Mouse (Mus musculus) limb, embryonic 10.5 days (tissue): ENCODE data around the gene Lhx5. TPM values are rescaled to one million over a fixed set of nuclear protein-coding genes. Genes with fewer than 3 reads are reported as not detected.

Source experiments
- DNase-seq: peaks from one replicate; pipeline ENCODE4 v3.0.0-alpha.2; 2017; ENCODE audit warnings: low spot score
- H3K27ac ChIP-seq: fragments of 300-500 bp; sonication (generic); 2 replicates; pipeline ENCODE4 v1.5.1; 2016; ENCODE audit warnings: mild to moderate bottlenecking
- H3K27me3 ChIP-seq: fragments of 300-500 bp; sonication (generic); 2 replicates; pipeline ENCODE4 v1.6.1; 2016; ENCODE audit warnings: low read depth, mild to moderate bottlenecking; ENCODE audit not compliant: poor library complexity, severe bottlenecking
- H3K36me3 ChIP-seq: fragments of 300-500 bp; sonication (generic); 2 replicates; pipeline ENCODE4 v1.6.1; 2016; ENCODE audit warnings: mild to moderate bottlenecking, moderate library complexity
- H3K4me1 ChIP-seq: fragments of 300-500 bp; sonication (generic); 2 replicates; pipeline ENCODE4 v1.6.1; 2016
- H3K4me3 ChIP-seq: fragments of 300-500 bp; sonication (generic); 2 replicates; pipeline ENCODE4 v1.5.1; 2016; ENCODE audit warnings: mild to moderate bottlenecking, moderate library complexity
- H3K9me3 ChIP-seq: fragments of 300-500 bp; sonication (generic); replicated peaks from 2 replicates; pipeline ENCODE4 v1.6.1; 2016; ENCODE audit warnings: mild to moderate bottlenecking
- WGBS: fragments of 180-500 bp; shearing (Covaris S2); methylation state at CpG from one replicate; pipeline ENCODE4 v1.1.7; 2016; 5-methylcytosine and 5-hydroxymethylcytosine counted together
- polyA plus RNA-seq: library from polyadenylated mRNA; unstranded; fragments of >200 nt; fragmentation: Nextera tagmentation; extraction: Ambion mirVana; gene quantifications from 2 replicates; pipeline ENCODE4 v1.2.1, GENCODE M21; 2016

Gene Lhx5
- polyA plus RNA-seq, 1 experiment from 2014 or later = not detected

DNA sequence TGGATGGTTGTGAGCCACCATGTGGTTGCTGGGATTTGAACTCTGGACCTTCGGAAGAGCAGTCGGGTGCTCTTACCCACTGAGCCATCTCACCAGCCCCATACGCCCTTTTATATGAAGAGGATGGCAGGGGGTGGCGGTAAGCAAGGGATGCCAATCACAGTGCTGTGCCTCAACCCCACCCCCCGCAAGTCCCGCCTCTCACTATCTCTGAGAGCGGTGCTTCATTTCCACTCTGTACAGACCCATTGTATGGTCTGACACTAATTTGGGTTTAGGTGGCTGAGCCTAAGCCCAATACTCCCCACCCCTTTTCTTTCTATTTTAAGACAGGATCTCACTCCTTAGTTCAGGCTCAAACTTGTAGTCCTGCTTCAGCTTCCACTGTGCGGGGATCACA lies 44.4 kb downstream of the Lhx5 start:
- H3K9me3 ChIP-seq = no peaks in the 10 kb centered on the region
- DNase-seq = no peak
- WGBS = 57% methylated on average over 8 of the region's 8 CpGs
- H3K4me1 ChIP-seq = peaks cover 16% of the 10 kb centered on the region
- H3K27ac ChIP-seq = no peak overlapping the region
- peaks cover 15% of the 10 kb centered on the region for H3K27me3 ChIP-seq
- peak overlapping the region; percentile 14; the same call in 1 of the 2 replicates for H3K4me3 ChIP-seq
- H3K36me3 ChIP-seq = no peaks in the 10 kb centered on the region

- no peaks in the 10 kb centered on the region for H3K36me3 ChIP-seq
- H3K4me1 ChIP-seq = peaks cover 17% of the 10 kb centered on the region
- no peak for DNase-seq
- H3K27me3 ChIP-seq = peaks cover 15% of the 10 kb centered on the region
- H3K4me3 ChIP-seq = peak within 1 kb of the TSS; percentile 14; the same call in 1 of the 2 replicates
- WGBS = 16% methylated on average over 13 of the region's 13 CpGs
- no peaks in the 10 kb centered on the region for H3K9me3 ChIP-seq
- no peak within 1 kb of the TSS for H3K27ac ChIP-seq
Measured at GRCm38 (mm10) chr5:120476296-120476695, 44.8 kb downstream of the Lhx5 start, which contains the start of gene Sds. TSS of gene Sds (plus strand) at chr5:120476526.

- H3K36me3 ChIP-seq = no peaks in the 10 kb centered on the region
- 96% methylated on average over 5 of the region's 5 CpGs for WGBS
- H3K4me3 ChIP-seq = no peak overlapping the region
- H3K4me1 ChIP-seq = peaks cover 10% of the 10 kb centered on the region
- peaks cover 15% of the 10 kb centered on the region for H3K27me3 ChIP-seq
- H3K9me3 ChIP-seq = no peaks in the 10 kb centered on the region
- DNase-seq = no peak
- H3K27ac ChIP-seq = no peak overlapping the region
Measured at GRCm38 (mm10) chr5:120477993-120478392, 46.5 kb downstream of the Lhx5 start.

DNA sequence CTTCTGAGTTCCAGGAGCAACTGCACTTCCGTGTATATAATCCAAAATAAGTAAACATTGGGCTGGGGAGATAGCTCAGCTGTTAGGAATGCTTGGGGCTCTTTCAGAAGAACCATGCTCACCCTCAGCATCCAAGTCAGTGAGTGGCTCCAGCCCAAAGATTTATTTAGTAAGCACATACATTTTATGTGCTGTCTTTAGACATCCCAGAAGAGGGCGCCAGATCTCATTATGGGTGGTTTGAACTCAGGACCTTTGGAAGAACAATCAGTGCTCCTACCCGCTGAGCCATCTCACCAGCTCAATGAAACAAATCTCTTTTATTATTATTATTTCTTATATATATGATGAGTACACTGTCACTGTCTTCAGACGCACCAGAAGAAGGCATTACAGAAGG lies 48.0 kb downstream of the Lhx5 start:
- H3K9me3 ChIP-seq = no peaks in the 10 kb centered on the region
- no peak overlapping the region for H3K27ac ChIP-seq
- H3K27me3 ChIP-seq = peaks cover 15% of the 10 kb centered on the region
- no peak for DNase-seq
- peaks cover 10% of the 10 kb centered on the region for H3K4me1 ChIP-seq
- H3K4me3 ChIP-seq = no peak overlapping the region
- 70% methylated on average over 4 of the region's 4 CpGs for WGBS
- H3K36me3 ChIP-seq = peaks cover 12% of the 10 kb centered on the region

- H3K4me1 ChIP-seq = peaks cover 7% of the 10 kb centered on the region
- H3K9me3 ChIP-seq = no peaks in the 10 kb centered on the region
- H3K27ac ChIP-seq = no peak overlapping the region
- no peak overlapping the region for H3K4me3 ChIP-seq
- H3K36me3 ChIP-seq = peaks cover 29% of the 10 kb centered on the region
- 79% methylated on average over 9 of the region's 9 CpGs for WGBS
- H3K27me3 ChIP-seq = peaks cover 13% of the 10 kb centered on the region
- no peak for DNase-seq
Measured at GRCm38 (mm10) chr5:120481205-120481604, 49.7 kb downstream of the Lhx5 start.

- 87% methylated on average over 19 of the region's 19 CpGs for WGBS
- Histone ChIP-seq H3K36me3 (peaks cover 51% of the 10 kb centered on the region), H3K4me3 (no peak overlapping the region), H3K27ac (no peak overlapping the region), H3K9me3 (no peaks in the 10 kb centered on the region), H3K4me1 (0 out of 2 replicates have a peak, but pooled peaks cover 4% of the 10 kb centered on the region), H3K27me3 (no peaks in the 10 kb centered on the region)
- no peak for DNase-seq
Measured at GRCm38 (mm10) chr5:120483399-120483798, 51.9 kb downstream of the Lhx5 start.

GRCm38 (mm10) chr5:120487844-120488243 lies 56.3 kb downstream of the Lhx5 start:
- DNase-seq = no peak
- peaks cover 77% of the 10 kb centered on the region for H3K36me3 ChIP-seq
- WGBS = 87% methylated on average over 8 of the region's 8 CpGs

DNA sequence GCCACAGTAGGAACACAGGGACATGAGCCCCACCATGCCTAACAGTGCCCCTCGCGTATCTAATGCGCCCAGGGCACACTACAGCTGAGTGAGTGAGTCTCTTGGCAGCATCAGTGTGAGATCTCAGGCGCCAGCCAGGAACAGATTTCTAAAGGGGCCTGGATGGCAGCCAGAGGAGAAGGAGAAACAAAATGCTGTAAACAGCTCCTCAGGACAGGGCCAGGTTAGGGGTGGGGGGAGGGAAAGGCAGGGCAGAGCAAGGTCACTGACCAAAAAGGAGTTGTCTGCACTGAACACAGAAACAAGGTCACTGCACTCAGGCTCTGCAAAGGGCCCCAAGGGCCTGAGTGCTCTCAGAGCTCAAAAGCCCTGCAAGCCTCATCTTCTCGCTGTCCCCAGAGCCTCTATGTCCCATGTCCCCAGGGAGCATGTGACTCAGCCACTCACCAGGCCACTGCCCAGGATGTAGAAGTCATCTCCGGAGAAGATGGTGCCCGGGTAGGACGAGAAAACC lies 59.2 kb downstream of the Lhx5 start:
- Histone ChIP-seq H3K27ac (no peak overlapping the region), H3K36me3 (peaks cover 76% of the 10 kb centered on the region), H3K9me3 (no peaks in the 10 kb centered on the region), H3K27me3 (no peaks in the 10 kb centered on the region), H3K4me1 (no peaks in the 10 kb centered on the region), H3K4me3 (no peak overlapping the region)
- 91% methylated on average over 8 of the region's 8 CpGs for WGBS
- no peak for DNase-seq

More at GRCm38 (mm10) chr5:120487844-120488243, 56.3 kb downstream of the Lhx5 start:
- H3K27ac ChIP-seq = no peak overlapping the region
- no peaks in the 10 kb centered on the region for H3K4me1 ChIP-seq
- no peak overlapping the region for H3K4me3 ChIP-seq
- no peaks in the 10 kb centered on the region for H3K9me3 ChIP-seq
- H3K27me3 ChIP-seq = no peaks in the 10 kb centered on the region

Other genes starting within 250 kb of the Lhx5 start
- 5.2 and 5.6 TPM in 2 replicates for gene Sdsl, start 41.1 kb downstream of the Lhx5 start, polyA plus RNA-seq
- not detected in 2 replicates for gene Sds, start 44.8 kb downstream of the Lhx5 start, polyA plus RNA-seq
- 41.3 and 43.1 TPM in 2 replicates for gene Plbd2, start 71.9 kb downstream of the Lhx5 start, polyA plus RNA-seq
- 3.7 and 4.4 TPM in 2 replicates for gene Slc8b1, start 79.5 kb downstream of the Lhx5 start, polyA plus RNA-seq
- gene Tpcn1, start 157.0 kb downstream of the Lhx5 start, polyA plus RNA-seq = 12.3 and 13.2 TPM in 2 replicates
- gene Iqcd, start 157.3 kb downstream of the Lhx5 start, polyA plus RNA-seq = 0.30 and 0.41 TPM in 2 replicates
- 17.5 and 19.5 TPM in 2 replicates for gene Rita1, start 180.9 kb downstream of the Lhx5 start, polyA plus RNA-seq
- gene Ddx54, start 181.0 kb downstream of the Lhx5 start, polyA plus RNA-seq = 58.1 and 62.6 TPM in 2 replicates
- not detected in 2 replicates for gene Cfap73, start 202.5 kb downstream of the Lhx5 start, polyA plus RNA-seq
- gene Rasal1, start 217.1 kb downstream of the Lhx5 start, polyA plus RNA-seq = 0.13 and 0.36 TPM in 2 replicates